Mouse (Mus musculus) layer of hippocampus, adult 9-11 months (tissue): ENCODE data around the gene Ppl.

Experiments
- DNase-seq: peaks from one replicate; pipeline ENCODE4 v3.0.0; 2022

Ppl gene

DNA sequence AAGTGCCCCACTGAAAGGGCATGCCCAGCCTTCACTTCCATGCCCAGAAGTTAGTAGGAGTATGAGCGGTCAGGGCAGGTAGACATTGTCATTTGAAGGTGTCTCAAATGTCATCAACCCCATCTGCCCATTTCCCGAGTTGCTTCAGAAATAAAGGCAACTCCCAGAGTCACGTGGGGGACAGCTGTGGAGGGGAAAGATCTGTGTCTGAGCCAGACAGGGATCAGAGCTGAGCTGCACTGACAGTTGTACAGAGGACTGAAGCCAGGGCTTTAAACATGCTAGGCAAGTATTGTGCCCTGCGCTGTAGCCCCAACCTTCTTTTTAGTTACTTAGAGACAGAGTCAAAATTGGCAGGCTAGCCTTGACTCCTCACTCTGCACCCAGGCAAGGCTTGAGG is 12.4 kb downstream of the Ppl start:
- no peak for DNase-seq

- no peak for DNase-seq
These were observed 12.8 kb downstream of the Ppl start for GRCm38 (mm10) chr16:5119385-5119784.

GRCm38 (mm10) chr16:5113582-5113981 is 18.6 kb downstream of the Ppl start:
- DNase-seq, result no peak

- DNase-seq, result no peak
These were observed 19.1 kb downstream of the Ppl start for GRCm38 (mm10) chr16:5113002-5113550.

GRCm38 (mm10) chr16:5111021-5111420 is 21.2 kb downstream of the Ppl start:
- DNase-seq, result no peak

DNA sequence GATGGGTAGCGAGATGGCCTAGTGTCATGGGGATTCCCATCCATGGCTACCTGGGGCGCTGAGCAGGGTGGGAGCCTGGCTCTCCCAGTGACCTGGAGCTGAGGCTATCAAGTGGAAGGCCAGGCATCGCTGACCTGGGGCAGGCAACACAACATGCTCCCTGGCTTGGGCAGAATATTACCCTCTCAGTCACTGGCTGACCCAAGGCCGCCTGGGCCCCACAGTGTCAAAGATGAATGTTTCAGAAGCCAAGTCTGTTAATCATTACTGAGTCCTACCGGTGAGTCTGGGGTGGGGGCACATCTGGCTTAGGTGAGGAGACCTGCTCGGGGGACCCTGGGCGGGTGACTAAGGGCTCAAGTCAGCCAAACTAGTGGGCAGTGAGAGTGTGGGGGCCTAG is 22.3 kb downstream of the Ppl start:
- no peak for DNase-seq

GRCm38 (mm10) chr16:5101000-5101399 is 31.2 kb downstream of the Ppl start:
- no peak for DNase-seq

DNA sequence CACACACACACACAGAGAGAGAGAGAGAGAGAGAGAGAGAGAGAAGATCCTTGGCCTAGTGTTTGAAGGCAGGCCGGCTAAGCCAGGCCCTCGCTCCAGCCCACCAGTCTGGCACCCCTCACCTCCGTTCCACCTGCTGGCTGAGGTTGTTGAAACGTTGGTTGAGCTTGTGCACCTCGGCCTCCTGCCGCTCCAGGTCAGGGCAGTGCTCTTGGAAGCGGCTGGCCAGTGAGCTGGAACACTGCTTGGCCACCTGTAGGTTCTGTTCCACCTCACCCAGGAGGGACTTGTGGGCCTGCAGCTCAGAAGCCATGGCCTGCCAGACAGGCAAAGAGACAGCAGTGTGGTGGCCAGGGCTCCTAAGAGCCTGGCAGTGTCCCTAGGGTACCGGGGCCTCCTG is 35.7 kb downstream of the Ppl start:
- no peak for DNase-seq

DNA sequence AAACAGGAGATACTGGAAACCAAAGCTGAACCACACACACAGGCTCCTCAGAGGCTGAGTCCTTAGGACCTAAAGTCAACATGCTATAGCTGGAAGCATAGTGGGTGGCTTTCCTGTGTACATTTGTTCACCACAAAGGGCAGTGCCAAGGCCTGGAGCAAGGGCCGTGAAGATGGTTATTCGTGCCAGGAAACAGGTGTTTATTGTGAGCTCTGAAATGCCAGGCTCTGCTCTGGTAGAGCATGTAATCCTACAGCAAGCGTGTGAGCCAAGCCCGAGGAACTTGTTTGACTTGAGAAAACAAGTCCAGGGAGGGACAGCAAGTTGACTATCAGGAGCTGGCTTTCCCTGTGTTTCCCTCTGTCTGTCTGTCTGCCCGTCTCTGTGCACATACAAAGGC is 38.9 kb downstream of the Ppl start:
- DNase-seq, result no peak

DNA sequence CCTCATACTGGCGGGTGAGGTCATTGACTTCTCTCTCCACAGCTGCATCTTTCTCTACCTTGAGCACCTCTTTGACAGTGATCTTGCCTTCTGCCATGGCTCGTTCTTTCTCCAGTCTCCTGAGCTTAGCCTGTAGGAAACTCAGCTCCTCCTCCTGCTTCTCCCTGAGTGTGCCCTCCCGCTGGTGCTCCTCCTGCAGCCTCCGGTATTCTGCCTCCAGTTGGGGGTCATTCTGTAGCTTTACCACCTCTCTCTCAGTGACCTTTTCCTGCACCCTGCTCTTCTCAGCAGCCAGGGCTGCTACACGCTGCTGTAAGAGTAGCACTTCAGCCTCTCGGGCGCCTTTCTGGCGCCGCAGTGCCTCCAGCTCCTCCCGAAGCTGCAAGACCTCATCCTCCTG is 43.2 kb downstream of the Ppl start:
- DNase-seq, result no peak

DNA sequence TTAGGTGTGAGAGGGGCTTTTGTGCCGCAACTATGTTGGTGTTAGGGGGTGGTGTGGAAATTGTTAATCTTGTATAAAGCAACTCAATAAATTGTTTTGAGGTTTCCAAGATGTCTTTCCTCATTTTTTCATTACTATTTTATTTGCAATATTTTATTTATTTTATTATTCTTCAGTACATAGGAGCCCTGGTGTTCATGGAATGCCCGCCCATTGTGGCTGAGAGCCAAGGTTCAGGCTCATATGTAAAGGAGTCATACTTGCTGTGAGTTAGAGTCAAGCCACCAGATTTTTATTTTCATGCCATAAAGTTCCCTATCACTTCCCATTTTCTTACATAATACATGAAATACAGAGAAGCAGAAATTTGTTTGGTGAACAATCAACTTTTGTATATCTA is 46.0 kb downstream of the Ppl start:
- no peak for DNase-seq

GRCm38 (mm10) chr16:5085196-5085595 is 47.0 kb downstream of the Ppl start:
- DNase-seq, result no peak

- DNase-seq, result no peak
These were observed 57.9 kb downstream of the Ppl start for GRCm38 (mm10) chr16:5074341-5074740.

- no peak for DNase-seq
These were observed 60.2 kb downstream of the Ppl start for GRCm38 (mm10) chr16:5071974-5072373.

GRCm38 (mm10) chr16:5070321-5070720 is 61.9 kb downstream of the Ppl start:
- peak; percentile 81 for DNase-seq

GRCm38 (mm10) chr16:5063472-5063871 is 68.7 kb downstream of the Ppl start:
- DNase-seq, result no peak

DNA sequence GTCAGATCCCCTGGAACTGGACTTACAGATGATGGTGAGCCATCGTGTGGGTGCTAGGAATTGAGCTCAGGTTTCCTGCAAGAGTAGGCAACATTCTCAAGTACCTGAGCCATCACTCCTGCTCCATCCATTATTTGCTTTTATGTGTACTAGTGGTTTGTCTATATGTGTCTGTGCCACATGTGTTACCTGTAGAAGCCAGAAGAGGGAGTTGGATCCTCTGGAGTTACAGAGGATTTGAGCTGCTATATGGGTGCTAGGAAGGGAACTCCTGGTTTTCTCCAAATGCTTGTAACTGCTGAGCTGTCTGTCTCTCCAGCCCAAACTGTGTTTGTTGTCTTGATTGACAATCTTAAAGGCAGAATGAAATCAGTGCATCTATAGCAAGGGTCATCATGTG is 74.1 kb downstream of the Ppl start:
- DNase-seq, result no peak

DNA sequence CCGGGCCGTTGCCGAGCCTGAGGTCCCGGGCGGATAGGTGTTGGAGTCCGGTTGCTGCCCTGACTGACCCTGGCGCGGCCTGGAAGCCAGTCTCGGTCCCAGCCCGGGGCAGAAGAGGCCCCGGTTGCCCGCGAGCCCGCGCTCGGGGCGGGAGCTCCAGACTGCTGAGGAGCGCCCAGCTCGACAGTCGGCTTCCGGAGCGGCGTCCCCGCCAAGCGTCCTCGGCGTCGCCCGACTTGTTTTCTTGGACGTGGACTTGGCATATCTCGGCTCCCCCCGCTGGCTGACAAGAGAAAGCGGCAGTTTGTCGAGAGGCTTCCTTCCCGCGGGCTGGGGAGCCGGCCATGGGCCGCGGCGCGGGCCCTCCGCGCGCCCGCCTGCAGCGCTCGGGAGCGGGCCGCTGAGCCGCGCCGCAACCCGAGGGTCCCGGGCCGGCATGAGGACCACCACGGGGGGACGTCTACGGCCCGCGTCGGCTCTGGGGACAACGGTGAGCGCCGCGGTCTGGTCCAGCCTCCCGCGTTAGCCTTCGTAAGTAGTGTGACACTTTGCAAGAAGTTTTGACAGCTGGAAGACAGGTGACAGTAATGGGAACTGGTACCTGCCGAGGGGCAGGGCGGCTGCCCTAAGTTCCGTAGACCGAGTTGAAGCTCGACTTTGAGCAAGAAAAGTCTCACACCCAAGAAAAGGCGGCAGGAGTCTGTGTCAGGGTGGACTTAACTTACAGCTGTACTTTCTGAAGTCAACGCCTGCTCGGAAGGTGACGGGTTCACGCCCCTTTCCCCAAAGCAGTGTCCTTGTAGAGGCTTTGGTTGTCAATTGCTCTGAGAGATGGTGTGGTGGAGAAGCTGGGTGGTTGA is 81.7 kb downstream of the Ppl start:
- peak; percentile 75 for DNase-seq

GRCm38 (mm10) chr16:5049774-5050234 is 82.4 kb downstream of the Ppl start, which contains the start of the genes Glyr1 and Ubn1:
TSS of gene Glyr1 (minus strand) at chr16:5049863.
TSS of gene Ubn1 (plus strand) at chr16:5050057.
- peak; percentile 100 for DNase-seq

DNA sequence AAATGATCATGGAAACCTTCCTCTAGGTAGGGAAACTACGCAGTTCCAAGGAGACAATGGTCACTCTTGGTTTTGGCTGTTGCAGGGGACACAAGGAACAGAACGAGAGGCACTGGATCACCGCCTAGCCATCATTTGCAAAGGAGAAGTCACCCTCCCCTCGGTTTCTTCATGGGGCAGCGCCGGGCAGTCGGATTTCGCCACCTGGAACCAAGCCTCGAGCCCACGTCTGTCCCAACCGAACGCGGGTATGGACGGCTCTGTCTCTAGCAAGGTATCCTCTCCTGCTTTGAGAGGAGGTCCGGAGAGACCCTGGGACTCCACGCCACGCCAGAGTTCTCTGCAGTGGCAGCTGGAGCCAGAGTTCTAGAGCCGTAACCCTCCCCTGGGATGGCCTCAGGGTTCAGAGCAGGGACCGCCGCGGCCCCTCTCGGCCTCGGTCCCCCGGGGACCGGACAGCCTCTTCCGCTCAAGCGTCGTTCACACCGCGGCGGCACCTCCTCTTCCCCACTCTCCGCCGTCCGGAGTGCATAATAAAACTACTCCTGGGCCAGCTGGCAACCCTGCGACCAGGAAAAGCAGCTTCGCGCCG is 82.9 kb downstream of the Ppl start:
- peak; percentile 11 for DNase-seq

- no peak for DNase-seq
These were observed 86.9 kb downstream of the Ppl start for GRCm38 (mm10) chr16:5045322-5045721.

- DNase-seq, result no peak
These were observed 95.5 kb downstream of the Ppl start for GRCm38 (mm10) chr16:5036649-5037234.
